17 mouse cellular contexts compared by ENCODE assay signal in genomic region chr6:87092476-87092875, GRCm38 (mm10). TPM values are rescaled to one million over a fixed set of nuclear protein-coding genes. Genes with fewer than 3 reads are reported as not detected.
"Had no signal": no experiment of that assay in that cellular context is flagged by ENCODE, and none has a peak within 500 bp of the region (broad histone marks: within the 10 kb centered on the region; RNA-seq: fewer than 3 reads in every experiment).

No protein-coding gene starts in this region.

- ATAC-seq: intestine, postnatal 0 days had no signal

- H3K27ac ChIP-seq: kidney, postnatal 0 days; layer of hippocampus, adult 2 months; limb, embryonic 10.5 days; limb, embryonic 13.5 days had no signal

- H3K9me3 ChIP-seq: limb, embryonic 10.5 days; limb, embryonic 13.5 days had no signal

- DNase-seq: kidney, adult 2 months; kidney, postnatal 25 days; layer of hippocampus, adult 9-11 months; lung, adult 2 months; lung, postnatal 14 days; lung, postnatal 4 days; midbrain, embryonic 14.5 days; thymus, adult 2 months; thymus, postnatal 14 days had no signal

- H3K4me2 ChIP-seq: limb, embryonic 13.5 days; midbrain, embryonic 11.5 days had no signal

- H3K4me1 ChIP-seq: limb, embryonic 10.5 days had no signal

- H3K9ac ChIP-seq: limb, embryonic 13.5 days had no signal

- H3K27me3 ChIP-seq: limb, embryonic 13.5 days had no signal

- H3K4me3 ChIP-seq: layer of hippocampus, adult 2 months; limb, embryonic 10.5 days; limb, embryonic 13.5 days had no signal

RNA-seq across cellular contexts. Expression of gene D6Ertd527e, which starts 12.1 kb away (rescaled TPM):
- polyA plus RNA-seq: liver, adult 2 months; midbrain, embryonic 14.5 days; neural tube, embryonic 14.5 days had no signal
